Mouse (Mus musculus) left cerebral cortex, postnatal 36 days (tissue): ENCODE measurements around the gene Ssmem1. TPM values are rescaled to one million over a fixed set of nuclear protein-coding genes. Genes with fewer than 3 reads are reported as not detected.

Experiments used
- DNase-seq, 2 experiments: peaks; one replicate each; pipeline ENCODE4 v3.0.0; 2021 to 2022; ENCODE audit warnings: low spot score in 2 of 2, mixed read lengths in 1 of 2
- intact Hi-C: fragments of 180-260 bp; cut with DNase I; formaldehyde crosslinking; loops from one replicate; pipeline ENCODE4 v1.15.1; 2025
- total RNA-seq, 2 experiments: library from RNA; stranded (reverse); gene quantifications; 2 replicates each; pipeline ENCODE4 v1.2.3; 2021

Gene Ssmem1
- total RNA-seq, 2 experiments from 2014 or later, result 0.84 to 0.94 TPM

GRCm38 (mm10) chr6:30520400-30520799, 10.8 kb downstream of the Ssmem1 start:
- no peak for DNase-seq
- intact Hi-C loops, result no loop called here

- DNase-seq, result no peak
- intact Hi-C loops, result no loop called here
Observed at GRCm38 (mm10) chr6:30525456-30526332, 16.0 kb downstream of the Ssmem1 start.

- intact Hi-C loops, result no loop called here
- no peak for DNase-seq
Observed at GRCm38 (mm10) chr6:30526586-30527515, 17.2 kb downstream of the Ssmem1 start.

GRCm38 (mm10) chr6:30528800-30529199, 19.2 kb downstream of the Ssmem1 start:
- peak in 1 of 2 experiments; percentile 41 for DNase-seq
- intact Hi-C loops, result no loop called here

- no peak for DNase-seq
Observed at GRCm38 (mm10) chr6:30535340-30535739, 25.7 kb downstream of the Ssmem1 start.

GRCm38 (mm10) chr6:30538240-30538639, 28.6 kb downstream of the Ssmem1 start:
- intact Hi-C loops, result no loop called here
- no peak for DNase-seq

More at GRCm38 (mm10) chr6:30535340-30535739, 25.7 kb downstream of the Ssmem1 start:
- intact Hi-C loops, result no loop called here

- DNase-seq, result no peak
- intact Hi-C loops, result no loop called here
Observed at GRCm38 (mm10) chr6:30538800-30539199, 29.2 kb downstream of the Ssmem1 start.

- intact Hi-C loops, result no loop called here
- DNase-seq, result no peak
Observed at GRCm38 (mm10) chr6:30541009-30541799, 31.6 kb downstream of the Ssmem1 start, which contains the start of gene Cpa2. Gene Cpa2, plus strand, starts transcription at chr6:30541582.

- intact Hi-C loops, result no loop called here
- no peak for DNase-seq
Observed at GRCm38 (mm10) chr6:30542277-30542676, 32.6 kb downstream of the Ssmem1 start.

- intact Hi-C loops, result no loop called here
Observed at GRCm38 (mm10) chr6:30543077-30543476, 33.4 kb downstream of the Ssmem1 start.

GRCm38 (mm10) chr6:30543851-30544250, 34.2 kb downstream of the Ssmem1 start:
- DNase-seq, result no peak
- intact Hi-C loops, result no loop called here

More at GRCm38 (mm10) chr6:30543077-30543476, 33.4 kb downstream of the Ssmem1 start:
- no peak for DNase-seq

GRCm38 (mm10) chr6:30545689-30546088, 36.0 kb downstream of the Ssmem1 start:
- intact Hi-C loops, result no loop called here

GRCm38 (mm10) chr6:30546571-30547273, 37.1 kb downstream of the Ssmem1 start:
- DNase-seq, result peak; percentile 42 to 52
- intact Hi-C loops, result no loop called here

More at GRCm38 (mm10) chr6:30545689-30546088, 36.0 kb downstream of the Ssmem1 start:
- DNase-seq, result peak; percentile 41 to 50

- intact Hi-C loops, result no loop called here
- DNase-seq, result no peak
Observed at GRCm38 (mm10) chr6:30547274-30547645, 37.6 kb downstream of the Ssmem1 start.

- no peak for DNase-seq
- intact Hi-C loops, result no loop called here
Observed at GRCm38 (mm10) chr6:30547656-30548306, 38.1 kb downstream of the Ssmem1 start.

GRCm38 (mm10) chr6:30549231-30549761, 39.6 kb downstream of the Ssmem1 start:
- peak in 1 of 2 experiments; percentile 35 for DNase-seq
- intact Hi-C loops, result no loop called here

GRCm38 (mm10) chr6:30550496-30551192, 41.0 kb downstream of the Ssmem1 start:
- DNase-seq, result no peak
- intact Hi-C loops, result loop anchor here (1.0 to 5.0 kb wide), 3 partner anchors 67 to 172 kb away; partner anchors contain the start of gene Mest
